Mouse (Mus musculus) midbrain, embryonic 16.5 days (tissue): ENCODE data around the gene Camta1. TPM values are rescaled to one million over a fixed set of nuclear protein-coding genes. Genes with fewer than 3 reads are reported as not detected.

Experiments used
- ATAC-seq: fragments of 200-750 bp; cut with Nextera tagmentation; 2 replicates; pipeline ENCODE4 v1.8.0; 2017; ENCODE audit warnings: moderate TSS enrichment
- H3K27ac ChIP-seq: fragments of 300-500 bp; sonication (generic); 2 replicates; pipeline ENCODE4 v1.5.1; 2014; ENCODE audit warnings: mild to moderate bottlenecking, low read length, mixed read lengths
- H3K27me3 ChIP-seq: fragments of 300-500 bp; sonication (generic); 2 replicates; pipeline ENCODE4 v1.6.1; 2014; ENCODE audit warnings: low read depth, low read length, mixed read lengths; ENCODE audit not compliant: control insufficient read depth, insufficient read depth
- H3K36me3 ChIP-seq: fragments of 300-500 bp; sonication (generic); 2 replicates; pipeline ENCODE4 v1.6.1; 2014; ENCODE audit warnings: mild to moderate bottlenecking, low read length, moderate library complexity, mixed read lengths; ENCODE audit not compliant: control insufficient read depth, insufficient read depth
- H3K4me1 ChIP-seq: fragments of 300-500 bp; sonication (generic); 2 replicates; pipeline ENCODE4 v1.6.1; 2014; ENCODE audit warnings: mild to moderate bottlenecking, low read length, mixed read lengths; ENCODE audit not compliant: control insufficient read depth, insufficient read depth
- H3K4me2 ChIP-seq: fragments of 300-500 bp; sonication (generic); 2 replicates; pipeline ENCODE4 v1.6.1; 2014; ENCODE audit warnings: mild to moderate bottlenecking, low read length, mixed read lengths
- H3K4me3 ChIP-seq: fragments of 300-500 bp; sonication (generic); 2 replicates; pipeline ENCODE4 v1.5.1; 2014; ENCODE audit warnings: low read depth, mild to moderate bottlenecking, low read length, moderate library complexity, mixed read lengths
- H3K9ac ChIP-seq: fragments of 300-500 bp; sonication (generic); 2 replicates; pipeline ENCODE4 v1.6.1; 2014; ENCODE audit warnings: low read depth, low read length, mixed read lengths
- H3K9me3 ChIP-seq: fragments of 300-500 bp; sonication (generic); replicated peaks from 2 replicates; pipeline ENCODE4 v1.6.1; 2014; ENCODE audit warnings: mild to moderate bottlenecking, low read length, mixed read lengths; ENCODE audit not compliant: control insufficient read depth, poor library complexity, severe bottlenecking
- WGBS: fragments of 180-500 bp; shearing (Covaris S2); extraction: QIAGEN DNeasy Blood & Tissue Kit; methylation state at CpG from one replicate; pipeline ENCODE4 v1.1.7; 2014; 5-methylcytosine and 5-hydroxymethylcytosine counted together
- polyA plus RNA-seq: library from polyadenylated mRNA; unstranded; fragments of >200 nt; fragmentation: Nextera tagmentation; extraction: Ambion mirVana; gene quantifications from 2 replicates; pipeline ENCODE4 v1.2.1, GENCODE M21; 2015

Gene Camta1
- polyA plus RNA-seq, 1 experiment from 2014 or later: 159 TPM

- Histone ChIP-seq H3K4me2 (no peak overlapping the region), H3K9me3 (no peaks in the 10 kb centered on the region), H3K9ac (no peak overlapping the region), H3K27me3 (no peaks in the 10 kb centered on the region), H3K4me3 (no peak overlapping the region), H3K4me1 (no peaks in the 10 kb centered on the region), H3K27ac (no peak overlapping the region), H3K36me3 (peaks cover 4% of the 10 kb centered on the region; the same call in 1 of the 2 replicates)
- no peak for ATAC-seq
- WGBS: 94% methylated on average over 13 of the region's 13 CpGs
These were observed 855.9 kb downstream of the Camta1 start for GRCm38 (mm10) chr4:151005656-151006318.

- Histone ChIP-seq H3K9me3 (no peaks in the 10 kb centered on the region), H3K4me3 (no peak overlapping the region), H3K36me3 (peaks cover 4% of the 10 kb centered on the region; the same call in 1 of the 2 replicates), H3K27ac (no peak overlapping the region), H3K9ac (no peak overlapping the region), H3K4me1 (no peaks in the 10 kb centered on the region), H3K4me2 (no peak overlapping the region), H3K27me3 (no peaks in the 10 kb centered on the region)
- WGBS: 76% methylated on average over 13 of the region's 13 CpGs
- no peak for ATAC-seq
These were observed 860.3 kb downstream of the Camta1 start for GRCm38 (mm10) chr4:151001397-151001796.

GRCm38 (mm10) chr4:150998626-150999025 is 863.0 kb downstream of the Camta1 start:
- Histone ChIP-seq H3K4me2 (no peak overlapping the region), H3K4me3 (no peak overlapping the region), H3K27me3 (no peaks in the 10 kb centered on the region), H3K36me3 (no peaks in the 10 kb centered on the region), H3K9me3 (no peaks in the 10 kb centered on the region), H3K4me1 (no peaks in the 10 kb centered on the region), H3K9ac (no peak overlapping the region), H3K27ac (no peak overlapping the region)
- ATAC-seq: no peak
- WGBS: 95% methylated on average over 9 of the region's 9 CpGs

GRCm38 (mm10) chr4:150996797-150997196 is 864.9 kb downstream of the Camta1 start, which contains the start of gene Uts2:
Gene Uts2 (plus strand): TSS chr4:150997097.
- Histone ChIP-seq H3K4me3 (no peak within 1 kb of the TSS), H3K27me3 (no peaks in the 10 kb centered on the region), H3K4me1 (no peaks in the 10 kb centered on the region), H3K36me3 (no peaks in the 10 kb centered on the region), H3K9ac (no peak within 1 kb of the TSS), H3K9me3 (no peaks in the 10 kb centered on the region), H3K4me2 (no peak within 1 kb of the TSS), H3K27ac (no peak within 1 kb of the TSS)
- ATAC-seq: no peak
- WGBS: 93% methylated on average over 7 of the region's 7 CpGs

- no peak overlapping the region for H3K27ac ChIP-seq
- H3K36me3 ChIP-seq: no peaks in the 10 kb centered on the region
- no peaks in the 10 kb centered on the region for H3K9me3 ChIP-seq
- no peak overlapping the region for H3K9ac ChIP-seq
- H3K27me3 ChIP-seq: no peaks in the 10 kb centered on the region
- H3K4me3 ChIP-seq: no peak overlapping the region
- WGBS: 48% methylated on average over 6 of the region's 6 CpGs
- no peaks in the 10 kb centered on the region for H3K4me1 ChIP-seq
- no peak for ATAC-seq
- H3K4me2 ChIP-seq: no peak overlapping the region
These were observed 871.5 kb downstream of the Camta1 start for GRCm38 (mm10) chr4:150990148-150990547.

GRCm38 (mm10) chr4:150980153-150980552 is 881.5 kb downstream of the Camta1 start:
- no peak for ATAC-seq
- no peak overlapping the region for H3K9ac ChIP-seq
- no peak overlapping the region for H3K4me2 ChIP-seq
- H3K27ac ChIP-seq: no peak overlapping the region
- H3K27me3 ChIP-seq: no peaks in the 10 kb centered on the region
- 91% methylated on average over 5 of the region's 5 CpGs for WGBS
- H3K4me3 ChIP-seq: no peak overlapping the region
- no peaks in the 10 kb centered on the region for H3K9me3 ChIP-seq
- no peaks in the 10 kb centered on the region for H3K4me1 ChIP-seq
- H3K36me3 ChIP-seq: no peaks in the 10 kb centered on the region

- H3K9ac ChIP-seq: no peak overlapping the region
- no peaks in the 10 kb centered on the region for H3K9me3 ChIP-seq
- H3K4me3 ChIP-seq: no peak overlapping the region
- 84% methylated on average over 9 of the region's 9 CpGs for WGBS
- no peaks in the 10 kb centered on the region for H3K4me1 ChIP-seq
- no peak overlapping the region for H3K27ac ChIP-seq
- no peaks in the 10 kb centered on the region for H3K36me3 ChIP-seq
- no peaks in the 10 kb centered on the region for H3K27me3 ChIP-seq
- no peak for ATAC-seq
- no peak overlapping the region for H3K4me2 ChIP-seq
These were observed 882.2 kb downstream of the Camta1 start for GRCm38 (mm10) chr4:150979455-150979854.

- Histone ChIP-seq H3K9ac (no peak overlapping the region), H3K4me2 (no peak overlapping the region), H3K27ac (no peak overlapping the region), H3K36me3 (no peaks in the 10 kb centered on the region), H3K4me3 (no peak overlapping the region), H3K9me3 (no peaks in the 10 kb centered on the region), H3K27me3 (no peaks in the 10 kb centered on the region), H3K4me1 (no peaks in the 10 kb centered on the region)
- 92% methylated on average over 21 of the region's 21 CpGs for WGBS
- no peak for ATAC-seq
These were observed 883.3 kb downstream of the Camta1 start for GRCm38 (mm10) chr4:150978156-150978910.

GRCm38 (mm10) chr4:150975145-150975544 is 886.5 kb downstream of the Camta1 start:
- Histone ChIP-seq H3K27ac (no peak overlapping the region), H3K4me1 (no peaks in the 10 kb centered on the region), H3K36me3 (no peaks in the 10 kb centered on the region), H3K4me2 (no peak overlapping the region), H3K27me3 (no peaks in the 10 kb centered on the region), H3K4me3 (no peak overlapping the region), H3K9me3 (no peaks in the 10 kb centered on the region), H3K9ac (no peak overlapping the region)
- 29% methylated on average over 1 of the region's 1 CpGs for WGBS
- no peak for ATAC-seq
